Mouse (Mus musculus) embryonic facial prominence, embryonic 14.5 days (tissue): Measurements from ENCODE around the gene Arhgap10. TPM values are rescaled to one million over a fixed set of nuclear protein-coding genes. Genes with fewer than 3 reads are reported as not detected.

Experiments
- ATAC-seq: fragments of 200-750 bp; cut with Nextera tagmentation; 2 replicates; pipeline ENCODE4 v1.8.0; 2017; ENCODE audit warnings: low read depth, moderate number of reproducible peaks, moderate TSS enrichment
- DNase-seq: peaks from one replicate; pipeline ENCODE4 v3.0.0-alpha.2; 2015; ENCODE audit warnings: low spot score
- H3K27ac ChIP-seq: fragments of 300-500 bp; sonication (generic); replicated peaks from 2 replicates; pipeline ENCODE4 v1.5.1; 2014; ENCODE audit warnings: low read depth, mild to moderate bottlenecking, low read length, moderate library complexity
- H3K27me3 ChIP-seq: fragments of 300-500 bp; sonication (generic); replicated peaks from 2 replicates; pipeline ENCODE4 v1.6.1; 2014; ENCODE audit warnings: low read length; ENCODE audit not compliant: control insufficient read depth, insufficient read depth
- H3K36me3 ChIP-seq: fragments of 300-500 bp; sonication (generic); 2 replicates; pipeline ENCODE4 v1.6.1; 2014; ENCODE audit warnings: low read length, mixed read lengths; ENCODE audit not compliant: control insufficient read depth, insufficient read depth
- H3K4me1 ChIP-seq: fragments of 300-500 bp; sonication (generic); 2 replicates; pipeline ENCODE4 v1.6.1; 2014; ENCODE audit warnings: antibody characterized with exemption, low read length; ENCODE audit not compliant: control insufficient read depth, insufficient read depth
- H3K4me2 ChIP-seq: fragments of 300-500 bp; sonication (generic); 2 replicates; pipeline ENCODE4 v1.6.1; 2014; ENCODE audit warnings: low read depth, mild to moderate bottlenecking, low read length, moderate library complexity, mixed read lengths
- H3K4me3 ChIP-seq: fragments of 300-500 bp; sonication (generic); 2 replicates; pipeline ENCODE4 v1.5.1; 2014; ENCODE audit warnings: low read depth, mild to moderate bottlenecking, low read length
- H3K9ac ChIP-seq: fragments of 300-500 bp; sonication (generic); 2 replicates; pipeline ENCODE4 v1.6.1; 2014; ENCODE audit warnings: low read depth, mild to moderate bottlenecking, low read length, moderate library complexity, mixed read lengths
- H3K9me3 ChIP-seq: fragments of 300-500 bp; sonication (generic); 2 replicates; pipeline ENCODE4 v1.6.1; 2016; ENCODE audit warnings: low read length; ENCODE audit not compliant: control insufficient read depth
- WGBS: fragments of 180-500 bp; shearing (Covaris S2); extraction: QIAGEN DNeasy Blood & Tissue Kit; methylation state at CpG from one replicate; pipeline ENCODE4 v1.1.7; 2014; 5-methylcytosine and 5-hydroxymethylcytosine counted together
- polyA plus RNA-seq: library from polyadenylated mRNA; unstranded; fragments of >200 nt; fragmentation: Nextera tagmentation; extraction: Ambion mirVana; gene quantifications from 2 replicates; pipeline ENCODE4 v1.2.1, GENCODE M21; 2014

Gene Arhgap10
- polyA plus RNA-seq, 1 experiment from 2014 or later = 25.9 TPM

DNA sequence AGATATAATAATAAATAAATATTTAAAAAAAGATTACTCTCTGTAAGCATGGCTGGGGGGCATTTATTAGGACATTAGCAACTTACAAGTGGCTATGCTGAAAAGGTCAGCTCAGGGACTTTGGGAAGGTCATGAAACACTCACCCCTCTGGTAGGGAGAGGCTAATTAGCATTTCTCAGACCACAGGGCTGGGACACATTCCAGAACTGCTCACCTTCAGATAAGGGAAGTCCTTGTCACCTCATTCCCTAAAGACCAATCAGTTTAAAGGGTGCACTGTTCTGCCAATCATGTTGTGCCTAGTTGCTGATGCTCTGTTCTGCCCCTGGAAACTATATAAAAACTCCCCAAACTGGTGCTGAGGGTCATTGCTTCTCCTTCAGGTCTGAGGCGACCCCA, 20.5 kb upstream of the Arhgap10 start:
- Histone ChIP-seq H3K36me3 (no peaks in the 10 kb centered on the region), H3K27me3 (no peaks in the 10 kb centered on the region), H3K27ac (no peak overlapping the region), H3K9me3 (no peaks in the 10 kb centered on the region), H3K4me2 (no peak overlapping the region), H3K4me1 (no peaks in the 10 kb centered on the region), H3K4me3 (no peak overlapping the region), H3K9ac (no peak overlapping the region)
- DNase-seq (no peak), ATAC-seq (no peak)
- WGBS = 79% methylated on average over 1 of the region's 1 CpGs

- H3K27me3 ChIP-seq = no peaks in the 10 kb centered on the region
- no peak overlapping the region for H3K27ac ChIP-seq
- no peaks in the 10 kb centered on the region for H3K4me1 ChIP-seq
- no peaks in the 10 kb centered on the region for H3K36me3 ChIP-seq
- ATAC-seq (no peak), DNase-seq (no peak)
- H3K4me2 ChIP-seq = no peak overlapping the region
- H3K4me3 ChIP-seq = no peak overlapping the region
- no peak overlapping the region for H3K9ac ChIP-seq
- H3K9me3 ChIP-seq = no peaks in the 10 kb centered on the region
- WGBS = 75% methylated on average over 12 of the region's 12 CpGs
Measured at GRCm38 (mm10) chr8:77536821-77537220, 19.1 kb upstream of the Arhgap10 start.

DNA sequence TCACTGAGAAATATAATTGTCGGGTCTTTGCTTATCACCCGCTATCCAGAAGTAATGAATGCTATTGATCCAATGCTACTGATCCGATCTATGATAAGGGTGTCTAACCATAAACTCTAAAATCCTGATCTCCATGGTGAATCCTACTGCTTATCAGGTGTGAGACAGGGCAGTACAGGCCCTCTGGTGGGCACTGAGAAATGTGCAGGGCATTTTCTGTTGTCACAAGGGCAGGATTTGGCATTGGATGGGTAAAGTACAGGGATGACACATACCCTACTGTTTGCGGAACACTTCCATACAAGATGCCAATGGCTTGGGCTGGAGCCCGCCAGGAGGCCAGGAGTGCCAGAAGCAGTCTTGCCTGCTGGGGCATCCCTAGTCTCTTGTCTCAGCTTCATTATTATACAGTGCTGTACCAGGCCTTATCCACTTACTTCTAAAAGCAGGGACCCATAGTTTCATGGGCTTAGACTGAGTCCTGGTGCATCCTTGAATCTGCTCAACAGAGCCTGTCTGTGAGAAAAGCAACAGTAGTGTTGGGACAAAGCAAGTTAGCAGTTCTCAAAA, 17.4 kb upstream of the Arhgap10 start:
- DNase-seq = peak; percentile 26
- no peak overlapping the region for H3K4me3 ChIP-seq
- no peaks in the 10 kb centered on the region for H3K4me1 ChIP-seq
- no peak overlapping the region for H3K9ac ChIP-seq
- WGBS = 78% methylated on average over 5 of the region's 5 CpGs
- no peaks in the 10 kb centered on the region for H3K27me3 ChIP-seq
- 0 out of 2 replicates have a peak, but pooled peaks have one; percentile 37 for ATAC-seq
- H3K9me3 ChIP-seq = no peaks in the 10 kb centered on the region
- no peaks in the 10 kb centered on the region for H3K36me3 ChIP-seq
- no peak overlapping the region for H3K27ac ChIP-seq
- no peak overlapping the region for H3K4me2 ChIP-seq

GRCm38 (mm10) chr8:77534358-77534992, 16.7 kb upstream of the Arhgap10 start:
- H3K4me2 ChIP-seq = no peak overlapping the region
- ATAC-seq (no peak), DNase-seq (peak; percentile 23)
- H3K27me3 ChIP-seq = no peaks in the 10 kb centered on the region
- no peaks in the 10 kb centered on the region for H3K9me3 ChIP-seq
- H3K9ac ChIP-seq = no peak overlapping the region
- no peaks in the 10 kb centered on the region for H3K36me3 ChIP-seq
- no peak overlapping the region for H3K4me3 ChIP-seq
- H3K27ac ChIP-seq = no peak overlapping the region
- H3K4me1 ChIP-seq = no peaks in the 10 kb centered on the region
- 72% methylated on average over 8 of the region's 8 CpGs for WGBS

DNA sequence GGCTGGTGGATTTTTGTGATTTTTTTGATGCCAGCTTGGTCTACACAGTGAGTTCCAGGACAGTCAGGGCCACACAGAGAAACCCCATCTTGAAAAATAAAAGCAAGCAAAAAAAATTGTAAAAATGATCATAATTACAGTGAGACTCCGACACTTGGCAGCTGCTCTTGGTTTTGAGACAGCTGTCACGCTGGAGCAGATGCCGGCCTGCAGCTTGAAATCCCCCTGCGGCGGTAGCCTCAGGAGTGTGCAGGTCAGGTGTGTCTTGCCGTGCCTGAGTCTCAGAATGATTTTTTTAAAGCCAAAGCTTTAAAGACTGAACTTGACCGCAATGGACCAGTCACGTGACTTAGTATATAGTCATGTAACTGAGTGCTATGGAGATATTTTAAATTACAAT, 8.4 kb upstream of the Arhgap10 start:
- H3K27me3 ChIP-seq = no peaks in the 10 kb centered on the region
- no peak overlapping the region for H3K9ac ChIP-seq
- no peaks in the 10 kb centered on the region for H3K4me1 ChIP-seq
- no peaks in the 10 kb centered on the region for H3K36me3 ChIP-seq
- H3K4me2 ChIP-seq = no peak overlapping the region
- H3K9me3 ChIP-seq = no peaks in the 10 kb centered on the region
- DNase-seq (peak; percentile 22), ATAC-seq (no peak)
- 62% methylated on average over 8 of the region's 8 CpGs for WGBS
- H3K4me3 ChIP-seq = no peak overlapping the region
- H3K27ac ChIP-seq = no peak overlapping the region

DNA sequence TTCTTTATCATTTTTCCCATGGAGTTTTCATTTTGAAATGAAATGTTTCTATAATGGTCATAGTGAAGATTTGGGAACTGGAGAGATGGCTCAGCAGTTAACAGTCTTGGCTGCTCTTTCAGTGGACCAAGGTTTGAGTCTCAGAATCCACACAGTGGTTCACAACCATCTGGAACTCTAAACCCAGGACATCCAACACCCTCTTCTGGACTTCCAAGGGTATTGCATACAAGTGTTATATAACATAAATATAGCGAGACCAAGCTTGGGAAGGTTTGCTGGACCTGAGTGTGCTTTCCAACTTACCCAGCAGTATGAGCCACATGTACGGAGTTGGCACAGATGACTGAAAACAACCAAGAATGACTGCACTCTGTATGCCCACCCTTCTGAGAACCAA, 7.2 kb upstream of the Arhgap10 start:
- Histone ChIP-seq H3K4me3 (no peak overlapping the region), H3K9ac (no peak overlapping the region), H3K36me3 (no peaks in the 10 kb centered on the region), H3K27me3 (no peaks in the 10 kb centered on the region), H3K4me1 (no peaks in the 10 kb centered on the region), H3K9me3 (no peaks in the 10 kb centered on the region), H3K4me2 (no peak overlapping the region), H3K27ac (no peak overlapping the region)
- WGBS = 94% methylated on average over 2 of the region's 2 CpGs
- no peak for DNase-seq
- no peak for ATAC-seq

GRCm38 (mm10) chr8:77524018-77524615, 6.4 kb upstream of the Arhgap10 start:
- H3K27ac ChIP-seq = no peak overlapping the region
- no peaks in the 10 kb centered on the region; the same call in 1 of the 2 replicates for H3K4me1 ChIP-seq
- DNase-seq (no peak), ATAC-seq (no peak)
- no peaks in the 10 kb centered on the region for H3K27me3 ChIP-seq
- WGBS = 77% methylated on average over 14 of the region's 14 CpGs
- no peak overlapping the region for H3K9ac ChIP-seq
- H3K36me3 ChIP-seq = no peaks in the 10 kb centered on the region
- no peak overlapping the region for H3K4me3 ChIP-seq
- no peaks in the 10 kb centered on the region for H3K9me3 ChIP-seq
- no peak overlapping the region for H3K4me2 ChIP-seq

GRCm38 (mm10) chr8:77522984-77523383, 5.2 kb upstream of the Arhgap10 start:
- Histone ChIP-seq H3K36me3 (no peaks in the 10 kb centered on the region), H3K4me1 (peaks cover 2% of the 10 kb centered on the region; the same call in 1 of the 2 replicates), H3K4me3 (no peak overlapping the region), H3K9me3 (no peaks in the 10 kb centered on the region), H3K9ac (no peak overlapping the region), H3K4me2 (no peak overlapping the region), H3K27me3 (no peaks in the 10 kb centered on the region), H3K27ac (no peak overlapping the region)
- DNase-seq (no peak), ATAC-seq (no peak)
- 94% methylated on average over 8 of the region's 8 CpGs for WGBS
